Mouse (Mus musculus): ENCODE data around the gene Rin3. TPM values are rescaled to one million over a fixed set of nuclear protein-coding genes. Genes with fewer than 3 reads are reported as not detected.
A peak's percentile ranks its signal among the peaks of the same experiment; 100 is the strongest.
"Not testable (repeated sequence)": the region's sequence is repeated elsewhere in the genome, so short reads cannot be mapped to it uniquely, and the experiment has no call there.

Gene Rin3
- polyA plus RNA-seq, 1 experiment from 2014 or later: 1.6 TPM

DNA sequence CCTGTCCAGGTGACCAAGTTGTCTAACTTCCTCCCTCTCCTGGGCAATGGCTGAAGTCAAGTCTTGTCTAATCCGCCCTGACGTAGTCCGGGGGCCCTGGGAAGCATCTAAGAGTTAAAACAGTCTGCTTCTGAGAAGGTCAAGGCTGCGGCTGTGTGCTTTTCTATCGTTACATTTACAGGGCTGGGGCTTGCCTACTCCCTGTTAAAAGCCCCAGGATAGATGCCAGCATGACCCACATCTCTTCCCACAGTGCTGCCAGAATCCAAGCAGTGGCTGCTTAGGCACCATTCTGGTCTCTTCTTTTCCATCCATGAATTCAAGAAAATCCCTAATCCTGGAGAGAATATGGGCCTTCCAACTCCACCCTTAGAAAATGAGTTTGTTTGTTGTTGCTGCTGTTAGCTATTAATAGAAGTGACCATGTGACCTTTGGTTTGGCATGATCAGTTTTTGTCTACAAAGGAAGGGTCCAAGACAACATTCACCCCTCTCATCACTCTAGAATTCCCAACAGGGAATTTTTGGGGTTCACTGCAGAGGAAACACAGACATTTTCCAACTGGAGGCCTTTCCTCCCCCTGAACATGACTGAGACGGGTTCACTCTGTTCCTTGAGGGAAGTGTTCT lies 12.0 kb upstream of the Rin3 start:
- ATAC-seq: no peak
- Histone ChIP-seq H3K4me2 (ENCODE audit: low read length) (no peak overlapping the region), H3K4me1 (ENCODE audit: control insufficient read depth, insufficient read depth, low read length) (no peaks in the 10 kb centered on the region), H3K4me3 (ENCODE audit: low read depth, low read length) (no peak overlapping the region), H3K27ac (ENCODE audit: low read length) (no peak overlapping the region), H3K27me3 (ENCODE audit: control insufficient read depth, insufficient read depth, low read depth, low read length) (no peaks in the 10 kb centered on the region), H3K9me3 (replicated peaks; ENCODE audit: control insufficient read depth, low read length, poor library complexity, severe bottlenecking) (no peaks in the 10 kb centered on the region), H3K36me3 (ENCODE audit: control insufficient read depth, insufficient read depth, low read length) (no peaks in the 10 kb centered on the region), H3K9ac (ENCODE audit: low read depth, low read length) (no peak overlapping the region)
- 83% methylated on average over 6 of the region's 6 CpGs for WGBS

DNA sequence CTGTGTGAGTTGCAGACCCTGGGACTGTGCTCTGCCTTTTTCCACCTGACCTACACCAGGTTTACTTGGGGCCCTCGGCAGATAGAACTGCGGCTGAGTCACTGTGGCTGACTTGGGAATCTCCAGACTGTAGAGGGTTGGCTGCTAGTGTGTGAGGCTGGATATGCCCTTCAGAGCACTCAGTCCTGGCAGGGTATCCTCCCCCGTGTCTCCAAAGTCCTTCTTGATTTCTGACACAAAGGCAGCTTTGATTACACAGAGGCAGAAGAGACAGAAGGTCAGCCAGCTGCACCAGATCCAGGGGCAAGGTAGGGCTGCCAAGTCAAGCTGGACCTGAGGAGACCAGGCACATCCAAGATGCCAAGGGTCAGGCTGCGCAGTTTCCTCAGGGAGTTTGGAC lies 11.4 kb upstream of the Rin3 start:
- ATAC-seq: no peak
- H3K4me2 ChIP-seq (ENCODE audit: low read length): no peak overlapping the region
- WGBS: 77% methylated on average over 4 of the region's 4 CpGs
- no peak overlapping the region for H3K4me3 ChIP-seq (ENCODE audit: low read depth, low read length)
- H3K9me3 ChIP-seq (replicated peaks; ENCODE audit: control insufficient read depth, low read length, poor library complexity, severe bottlenecking): no peaks in the 10 kb centered on the region
- H3K27me3 ChIP-seq (ENCODE audit: control insufficient read depth, insufficient read depth, low read depth, low read length): no peaks in the 10 kb centered on the region
- no peaks in the 10 kb centered on the region for H3K4me1 ChIP-seq (ENCODE audit: control insufficient read depth, insufficient read depth, low read length)
- no peaks in the 10 kb centered on the region for H3K36me3 ChIP-seq (ENCODE audit: control insufficient read depth, insufficient read depth, low read length)
- no peak overlapping the region for H3K27ac ChIP-seq (ENCODE audit: low read length)
- no peak overlapping the region for H3K9ac ChIP-seq (ENCODE audit: low read depth, low read length)

GRCm38 (mm10) chr12:102275833-102276443 lies 6.9 kb upstream of the Rin3 start:
- no peak overlapping the region for H3K27ac ChIP-seq (ENCODE audit: low read length)
- H3K4me3 ChIP-seq (ENCODE audit: low read depth, low read length): no peak overlapping the region
- no peaks in the 10 kb centered on the region for H3K27me3 ChIP-seq (ENCODE audit: control insufficient read depth, insufficient read depth, low read depth, low read length)
- no peaks in the 10 kb centered on the region for H3K4me1 ChIP-seq (ENCODE audit: control insufficient read depth, insufficient read depth, low read length)
- H3K4me2 ChIP-seq (ENCODE audit: low read length): no peak overlapping the region
- H3K9ac ChIP-seq (ENCODE audit: low read depth, low read length): no peak overlapping the region
- ATAC-seq: no peak
- no peaks in the 10 kb centered on the region for H3K36me3 ChIP-seq (ENCODE audit: control insufficient read depth, insufficient read depth, low read length)
- H3K9me3 ChIP-seq (replicated peaks; ENCODE audit: control insufficient read depth, low read length, poor library complexity, severe bottlenecking): no peaks in the 10 kb centered on the region
- WGBS: 64% methylated on average over 7 of the region's 7 CpGs

DNA sequence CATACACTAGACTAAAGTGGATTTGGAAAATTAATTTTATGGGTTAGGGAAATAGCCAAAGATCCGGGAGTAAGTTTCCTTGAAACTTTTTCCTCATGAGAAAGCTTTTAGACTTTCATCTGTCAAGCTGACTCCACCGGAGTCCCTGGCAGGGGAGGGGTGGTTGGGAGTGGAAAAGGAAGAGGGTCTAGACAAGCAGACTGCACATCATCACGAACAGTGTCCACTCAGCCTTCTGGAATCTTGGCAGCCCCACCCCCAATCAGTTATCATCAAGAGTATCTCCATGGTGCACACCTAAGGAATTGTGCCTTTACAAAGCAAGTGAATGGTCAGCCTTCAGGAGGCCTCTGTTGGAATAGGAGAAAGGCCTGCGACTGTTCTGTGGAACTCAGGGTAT lies 2.6 kb upstream of the Rin3 start:
- ATAC-seq; H3K4me3 ChIP-seq (ENCODE audit: low read depth, low read length); H3K27me3 ChIP-seq (ENCODE audit: control insufficient read depth, insufficient read depth, low read depth, low read length); H3K27ac ChIP-seq (ENCODE audit: low read length); H3K9ac ChIP-seq (ENCODE audit: low read depth, low read length); H3K4me2 ChIP-seq (ENCODE audit: low read length); H3K9me3 ChIP-seq (replicated peaks; ENCODE audit: control insufficient read depth, low read length, poor library complexity, severe bottlenecking); H3K36me3 ChIP-seq (ENCODE audit: control insufficient read depth, insufficient read depth, low read length): not testable (repeated sequence)
- peaks cover 12% of the 10 kb centered on the region for H3K4me1 ChIP-seq (ENCODE audit: control insufficient read depth, insufficient read depth, low read length)
- 74% methylated on average over 4 of the region's 4 CpGs for WGBS

- peaks cover 4% of the 10 kb centered on the region; the same call in 1 of the 2 replicates for H3K27me3 ChIP-seq (ENCODE audit: control insufficient read depth, insufficient read depth, low read depth, low read length)
- H3K4me1 ChIP-seq (ENCODE audit: control insufficient read depth, insufficient read depth, low read length): peaks cover 12% of the 10 kb centered on the region
- no peak overlapping the region for H3K9ac ChIP-seq (ENCODE audit: low read depth, low read length)
- H3K9me3 ChIP-seq (replicated peaks; ENCODE audit: control insufficient read depth, low read length, poor library complexity, severe bottlenecking): no peaks in the 10 kb centered on the region
- no peaks in the 10 kb centered on the region for H3K36me3 ChIP-seq (ENCODE audit: control insufficient read depth, insufficient read depth, low read length)
- H3K4me3 ChIP-seq (ENCODE audit: low read depth, low read length): no peak overlapping the region
- H3K27ac ChIP-seq (ENCODE audit: low read length): no peak overlapping the region
- no peak for ATAC-seq
- H3K4me2 ChIP-seq (ENCODE audit: low read length): no peak overlapping the region
- 61% methylated on average over 7 of the region's 7 CpGs for WGBS
These were observed 1.9 kb upstream of the Rin3 start for GRCm38 (mm10) chr12:102280867-102281503.

GRCm38 (mm10) chr12:102282126-102282525 lies 722 bp upstream of the Rin3 start:
- 67% methylated on average over 2 of the region's 2 CpGs for WGBS
- Histone ChIP-seq H3K27ac (ENCODE audit: low read length) (no peak overlapping the region), H3K9me3 (replicated peaks; ENCODE audit: control insufficient read depth, low read length, poor library complexity, severe bottlenecking) (no peaks in the 10 kb centered on the region), H3K4me2 (ENCODE audit: low read length) (peak overlapping the region; percentile 97; the same call in 1 of the 2 replicates), H3K9ac (ENCODE audit: low read depth, low read length) (no peak overlapping the region), H3K36me3 (ENCODE audit: control insufficient read depth, insufficient read depth, low read length) (no peaks in the 10 kb centered on the region), H3K27me3 (ENCODE audit: control insufficient read depth, insufficient read depth, low read depth, low read length) (peaks cover 4% of the 10 kb centered on the region; the same call in 1 of the 2 replicates), H3K4me1 (ENCODE audit: control insufficient read depth, insufficient read depth, low read length) (peaks cover 12% of the 10 kb centered on the region), H3K4me3 (ENCODE audit: low read depth, low read length) (no peak overlapping the region)
- ATAC-seq: no peak

DNA sequence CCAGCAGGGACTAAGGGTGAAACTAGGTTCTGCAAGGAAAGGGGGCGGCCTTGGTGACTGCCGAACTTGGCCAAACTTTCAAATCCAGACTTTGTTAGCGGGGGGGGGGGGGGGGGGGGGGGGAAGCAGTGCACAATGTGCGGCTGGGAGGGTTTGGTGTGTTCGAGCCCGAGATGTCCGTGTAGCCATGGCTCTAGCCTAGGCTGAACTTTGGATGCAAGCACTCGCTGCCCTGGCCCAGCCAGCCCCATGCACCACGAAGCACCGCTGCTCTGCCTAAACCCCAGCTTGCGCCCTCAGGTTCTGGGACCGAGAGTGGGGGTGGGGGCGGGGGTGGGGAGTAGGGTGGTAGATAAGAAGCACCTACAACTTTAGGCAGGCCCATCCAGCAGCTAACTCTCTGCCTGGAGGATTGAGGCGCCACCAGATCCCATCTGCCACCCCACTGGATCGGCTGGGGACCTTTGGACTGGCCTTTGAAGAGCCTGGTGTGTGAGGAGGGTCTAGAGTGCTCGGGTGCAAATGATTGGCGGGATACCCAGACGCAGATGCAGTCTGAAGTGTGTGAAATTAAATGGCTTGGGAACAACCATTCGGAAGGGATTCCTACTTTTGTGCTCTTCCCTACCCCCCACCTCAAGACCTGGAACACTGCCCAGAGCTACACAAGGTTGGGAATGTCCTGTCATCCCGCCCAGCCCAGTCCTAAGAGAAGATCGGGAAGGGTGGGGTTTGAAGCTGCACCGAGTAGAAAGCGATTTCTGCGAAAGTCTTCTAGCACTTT lies 827 bp downstream of the Rin3 start:
- 9% methylated on average over 23 of the region's 24 CpGs for WGBS
- peaks cover 12% of the 10 kb centered on the region for H3K4me1 ChIP-seq (ENCODE audit: control insufficient read depth, insufficient read depth, low read length)
- H3K9ac ChIP-seq (ENCODE audit: low read depth, low read length): peak overlapping the region; percentile 70
- H3K27ac ChIP-seq (ENCODE audit: low read length): peak overlapping the region; percentile 2; the same call in 1 of the 2 replicates
- no peaks in the 10 kb centered on the region for H3K36me3 ChIP-seq (ENCODE audit: control insufficient read depth, insufficient read depth, low read length)
- peak overlapping the region; percentile 97 for H3K4me2 ChIP-seq (ENCODE audit: low read length)
- H3K27me3 ChIP-seq (ENCODE audit: control insufficient read depth, insufficient read depth, low read depth, low read length): peaks cover 4% of the 10 kb centered on the region; the same call in 1 of the 2 replicates
- ATAC-seq: peak; percentile 67; the same call in 1 of the 2 replicates
- no peaks in the 10 kb centered on the region for H3K9me3 ChIP-seq (replicated peaks; ENCODE audit: control insufficient read depth, low read length, poor library complexity, severe bottlenecking)
- H3K4me3 ChIP-seq (ENCODE audit: low read depth, low read length): peak overlapping the region; percentile 59

GRCm38 (mm10) chr12:102284267-102284610 lies 1.4 kb downstream of the Rin3 start:
- WGBS: 33% methylated on average over 9 of the region's 9 CpGs
- peak overlapping the region; percentile 97; the same call in 1 of the 2 replicates for H3K4me2 ChIP-seq (ENCODE audit: low read length)
- H3K36me3 ChIP-seq (ENCODE audit: control insufficient read depth, insufficient read depth, low read length): no peaks in the 10 kb centered on the region
- no peak overlapping the region for H3K27ac ChIP-seq (ENCODE audit: low read length)
- H3K4me1 ChIP-seq (ENCODE audit: control insufficient read depth, insufficient read depth, low read length): peaks cover 12% of the 10 kb centered on the region
- no peaks in the 10 kb centered on the region for H3K9me3 ChIP-seq (replicated peaks; ENCODE audit: control insufficient read depth, low read length, poor library complexity, severe bottlenecking)
- no peak overlapping the region for H3K9ac ChIP-seq (ENCODE audit: low read depth, low read length)
- no peak for ATAC-seq
- H3K27me3 ChIP-seq (ENCODE audit: control insufficient read depth, insufficient read depth, low read depth, low read length): peaks cover 4% of the 10 kb centered on the region; the same call in 1 of the 2 replicates
- H3K4me3 ChIP-seq (ENCODE audit: low read depth, low read length): peak overlapping the region; percentile 59; the same call in 1 of the 2 replicates

Data from midbrain, embryonic 16.5 days (tissue).